Mouse (Mus musculus) intestine, postnatal 0 days (tissue): ENCODE measurements around the gene Urm1. TPM values are rescaled to one million over a fixed set of nuclear protein-coding genes. Genes with fewer than 3 reads are reported as not detected.

Experiments
- ATAC-seq: fragments of 200-750 bp; cut with Nextera tagmentation; 2 replicates; pipeline ENCODE4 v1.8.0; 2017; ENCODE audit warnings: mild to moderate bottlenecking, moderate TSS enrichment, moderate library complexity
- H3K27ac ChIP-seq: fragments of 300-500 bp; sonication (generic); 2 replicates; pipeline ENCODE4 v1.5.1; 2014; ENCODE audit warnings: mild to moderate bottlenecking, low read depth, low read length, moderate library complexity
- H3K27me3 ChIP-seq: fragments of 300-500 bp; sonication (generic); replicated peaks from 2 replicates; pipeline ENCODE4 v1.6.1; 2014; ENCODE audit warnings: low read length, mixed read lengths; ENCODE audit not compliant: control insufficient read depth, insufficient read depth
- H3K36me3 ChIP-seq: fragments of 300-500 bp; sonication (generic); 2 replicates; pipeline ENCODE4 v1.6.1; 2014; ENCODE audit warnings: mild to moderate bottlenecking, moderate library complexity; ENCODE audit not compliant: control insufficient read depth, insufficient read depth
- H3K4me1 ChIP-seq: fragments of 300-500 bp; sonication (generic); replicated peaks from 2 replicates; pipeline ENCODE4 v1.6.1; 2014; ENCODE audit warnings: antibody characterized with exemption, low read length, mixed read lengths; ENCODE audit not compliant: control insufficient read depth, insufficient read depth
- H3K4me2 ChIP-seq: fragments of 300-500 bp; sonication (generic); replicated peaks from 2 replicates; pipeline ENCODE4 v1.6.1; 2014; ENCODE audit warnings: low read depth, mild to moderate bottlenecking, moderate library complexity
- H3K4me3 ChIP-seq: fragments of 300-500 bp; sonication (generic); 2 replicates; pipeline ENCODE4 v1.5.1; 2014; ENCODE audit warnings: low read depth, low read length
- H3K9ac ChIP-seq: fragments of 300-500 bp; sonication (generic); 2 replicates; pipeline ENCODE4 v1.6.1; 2014; ENCODE audit warnings: mild to moderate bottlenecking, low read depth, low read length
- H3K9me3 ChIP-seq: fragments of 300-500 bp; sonication (generic); 2 replicates; pipeline ENCODE4 v1.6.1; 2016; ENCODE audit warnings: mixed run types; ENCODE audit not compliant: control insufficient read depth
- CTCF ChIP-seq: sonication (generic); IDR thresholded peaks from 2 replicates; pipeline ENCODE4 v1.5.1; 2016; ENCODE audit warnings: low read depth, mild to moderate bottlenecking, control low read depth, antibody characterized with exemption, moderate library complexity
- WGBS: fragments of 180-500 bp; shearing (Covaris S2); extraction: QIAGEN DNeasy Blood & Tissue Kit; methylation state at CpG from one replicate; pipeline ENCODE4 v1.1.7; 2014; 5-methylcytosine and 5-hydroxymethylcytosine counted together
- polyA plus RNA-seq: library from polyadenylated mRNA; unstranded; fragments of >200 nt; fragmentation: Nextera tagmentation; extraction: Ambion mirVana; gene quantifications from 2 replicates; pipeline ENCODE4 v1.2.1, GENCODE M21; 2015

The Urm1 gene
- polyA plus RNA-seq, 1 experiment from 2014 or later: 24.9 TPM

- peak; percentile 46; the same call in 1 of the 2 replicates for ATAC-seq
- Histone ChIP-seq H3K36me3 (peaks cover 42% of the 10 kb centered on the region), H3K4me3 (peak overlapping the region; percentile 62), H3K4me1 (no peaks in the 10 kb centered on the region), H3K27ac (peak overlapping the region; percentile 63; the same call in 1 of the 2 replicates), H3K27me3 (no peaks in the 10 kb centered on the region), H3K4me2 (peak overlapping the region; percentile 78), H3K9me3 (no peaks in the 10 kb centered on the region), H3K9ac (peak overlapping the region; percentile 77)
- TF ChIP-seq CTCF: peak; percentile 76
- WGBS: 20% methylated on average over 6 of the region's 6 CpGs
Observed at GRCm38 (mm10) chr2:29803400-29803831, 16.5 kb upstream of the Urm1 start.

GRCm38 (mm10) chr2:29815678-29816371 is 4.0 kb upstream of the Urm1 start:
- no peak overlapping the region; the same call in 1 of the 2 replicates for H3K27ac ChIP-seq
- 80% methylated on average over 11 of the region's 11 CpGs for WGBS
- no peak for TF ChIP-seq CTCF
- no peak overlapping the region for H3K4me2 ChIP-seq
- H3K4me1 ChIP-seq: no peaks in the 10 kb centered on the region
- H3K9ac ChIP-seq: no peak overlapping the region
- no peak for ATAC-seq
- no peaks in the 10 kb centered on the region for H3K9me3 ChIP-seq
- H3K4me3 ChIP-seq: no peak overlapping the region
- no peaks in the 10 kb centered on the region for H3K27me3 ChIP-seq
- peaks cover 64% of the 10 kb centered on the region for H3K36me3 ChIP-seq

GRCm38 (mm10) chr2:29817426-29818232 is 2.2 kb upstream of the Urm1 start:
- Histone ChIP-seq H3K4me3 (no peak overlapping the region), H3K27ac (peak overlapping the region; percentile 22; the same call in 1 of the 2 replicates)

GRCm38 (mm10) chr2:29819363-29819762 is 512 bp upstream of the Urm1 start:
- H3K9ac ChIP-seq: no peak overlapping the region
- peaks cover 29% of the 10 kb centered on the region for H3K36me3 ChIP-seq
- no peaks in the 10 kb centered on the region for H3K4me1 ChIP-seq
- H3K4me3 ChIP-seq: 0 out of 2 replicates have a peak overlapping the region, but pooled peaks have one; percentile 49
- ATAC-seq: no peak
- H3K27ac ChIP-seq: peak overlapping the region; percentile 92
- H3K27me3 ChIP-seq: no peaks in the 10 kb centered on the region
- H3K4me2 ChIP-seq: peak overlapping the region; percentile 84
- TF ChIP-seq CTCF: no peak
- no peaks in the 10 kb centered on the region for H3K9me3 ChIP-seq
- 9% methylated on average over 2 of the region's 2 CpGs for WGBS

More at GRCm38 (mm10) chr2:29817426-29818232, 2.2 kb upstream of the Urm1 start:
- TF ChIP-seq CTCF: peak; percentile 82
- H3K9me3 ChIP-seq: no peaks in the 10 kb centered on the region
- no peaks in the 10 kb centered on the region for H3K27me3 ChIP-seq
- H3K36me3 ChIP-seq: peaks cover 46% of the 10 kb centered on the region
- peak; percentile 39 for ATAC-seq
- no peaks in the 10 kb centered on the region for H3K4me1 ChIP-seq
- H3K4me2 ChIP-seq: peak overlapping the region; percentile 37; the same call in 1 of the 2 replicates
- WGBS: 20% methylated on average over 8 of the region's 8 CpGs
- no peak overlapping the region for H3K9ac ChIP-seq

DNA sequence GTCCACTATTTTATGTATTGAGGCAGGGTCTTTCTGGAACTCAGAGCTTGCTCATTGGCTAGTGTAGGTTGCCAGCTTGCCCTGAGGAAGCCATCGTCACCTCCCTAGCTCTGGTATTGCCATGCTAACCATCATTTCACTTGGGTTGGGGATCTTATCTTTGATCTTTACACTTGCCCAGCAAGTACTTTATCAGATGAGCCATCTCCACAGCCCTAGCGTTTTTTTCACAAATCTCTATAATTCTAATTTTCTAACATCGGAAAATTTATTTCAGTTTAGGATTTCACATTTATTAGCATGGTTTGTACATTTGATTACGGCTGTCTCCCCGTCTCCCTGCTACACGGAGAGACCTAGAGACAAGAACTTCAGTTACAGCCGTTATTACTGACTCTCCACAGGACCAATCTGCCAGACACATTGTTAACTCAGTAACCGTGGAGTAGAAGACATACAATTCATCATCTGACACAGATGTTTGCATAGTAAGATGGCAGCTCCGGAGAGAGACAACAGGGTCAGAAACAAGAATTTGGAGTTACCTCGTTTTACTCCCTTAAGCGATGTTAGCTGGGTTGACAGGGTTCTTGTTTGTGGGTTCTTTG is 6.5 kb downstream of the Urm1 start:
- TF ChIP-seq CTCF: no peak
- Histone ChIP-seq H3K36me3 (no peaks in the 10 kb centered on the region), H3K4me3 (peak overlapping the region; percentile 99), H3K4me2 (peak overlapping the region; percentile 81), H3K27ac (peak overlapping the region; percentile 90), H3K27me3 (no peaks in the 10 kb centered on the region), H3K9me3 (no peaks in the 10 kb centered on the region), H3K4me1 (no peaks in the 10 kb centered on the region), H3K9ac (peak overlapping the region; percentile 74)
- no peak for ATAC-seq
- 6% methylated on average over 11 of the region's 11 CpGs for WGBS
